Mouse (Mus musculus) liver (tissue): ENCODE results near the gene Cdc27.
"Not testable (repeated sequence)": the region's sequence is repeated elsewhere in the genome, so short reads cannot be mapped to it uniquely, and the experiment has no call there.

Experiments
- DNase-seq: peaks from one replicate; pipeline ENCODE4 v3.0.0-alpha.2; 2020; ENCODE audit warnings: mixed read lengths

The Cdc27 gene

DNA sequence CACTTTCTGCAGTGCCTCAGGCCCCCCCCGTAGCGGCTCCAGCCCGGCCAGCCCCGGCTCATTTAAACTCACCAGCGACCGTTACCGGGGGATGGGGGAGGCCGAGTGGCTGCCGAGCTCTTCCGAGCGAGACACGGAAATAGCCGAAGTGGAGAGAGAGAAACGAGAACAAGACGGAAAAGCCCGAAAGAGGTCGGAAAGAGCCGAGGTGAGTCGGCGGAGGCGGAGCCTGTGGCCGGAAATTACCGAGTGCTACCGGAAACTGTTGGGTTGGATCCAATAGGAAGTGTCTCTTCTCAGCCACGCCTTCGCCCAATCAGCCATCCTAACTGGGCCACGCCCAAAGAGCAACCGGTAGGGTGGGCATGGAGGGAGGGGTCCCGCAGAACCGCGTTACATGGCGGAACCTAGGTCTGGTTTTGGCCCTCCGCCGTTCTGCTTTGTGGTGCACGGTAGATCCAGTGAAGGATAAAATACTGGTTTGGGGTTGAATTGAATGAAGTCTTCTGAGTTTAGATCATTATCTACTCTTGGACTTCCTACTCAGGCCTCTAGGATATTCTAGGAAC lies at the start of gene Cdc27, which contains the start of gene Myl4:
Gene Cdc27 (minus strand): TSS at position 215 of the 569 bp plus-strand sequence.
Gene Myl4 (plus strand): TSS at position 258 of the 569 bp plus-strand sequence.
- DNase-seq, result peak; percentile 98

DNA sequence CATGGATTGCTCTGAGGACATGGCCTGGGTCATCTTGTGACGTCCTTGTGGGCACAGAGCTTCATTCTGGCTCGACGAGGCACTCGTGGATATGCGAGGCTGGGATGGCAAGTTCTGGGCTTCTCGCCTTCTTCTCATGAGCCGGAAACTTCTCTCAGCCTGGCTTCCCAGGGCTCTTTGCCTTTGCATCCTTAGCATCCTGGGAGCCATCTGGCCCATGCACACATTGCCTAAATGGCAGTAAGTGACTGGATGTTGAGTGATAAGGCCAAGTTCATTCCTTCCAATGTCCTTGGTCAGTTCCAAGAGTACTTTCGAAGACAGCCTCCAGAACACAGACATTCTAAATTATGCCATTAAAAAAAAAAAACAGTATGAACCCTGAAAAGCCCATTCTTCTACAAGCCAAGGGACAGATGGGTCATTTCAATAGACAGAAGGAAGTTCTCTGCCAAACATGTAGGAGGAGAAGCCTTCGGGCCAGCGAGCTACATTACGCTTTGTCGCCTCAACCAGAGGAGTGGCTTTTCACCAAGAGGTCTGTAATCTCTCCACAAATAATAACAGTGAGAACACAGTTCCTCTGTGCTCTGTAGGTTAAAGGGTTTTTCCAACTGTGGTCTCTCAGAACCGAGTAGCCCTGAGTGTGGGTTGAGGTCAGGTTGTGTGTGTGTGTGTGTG lies 49.0 kb upstream of the Cdc27 start:
- DNase-seq, result no peak

DNA sequence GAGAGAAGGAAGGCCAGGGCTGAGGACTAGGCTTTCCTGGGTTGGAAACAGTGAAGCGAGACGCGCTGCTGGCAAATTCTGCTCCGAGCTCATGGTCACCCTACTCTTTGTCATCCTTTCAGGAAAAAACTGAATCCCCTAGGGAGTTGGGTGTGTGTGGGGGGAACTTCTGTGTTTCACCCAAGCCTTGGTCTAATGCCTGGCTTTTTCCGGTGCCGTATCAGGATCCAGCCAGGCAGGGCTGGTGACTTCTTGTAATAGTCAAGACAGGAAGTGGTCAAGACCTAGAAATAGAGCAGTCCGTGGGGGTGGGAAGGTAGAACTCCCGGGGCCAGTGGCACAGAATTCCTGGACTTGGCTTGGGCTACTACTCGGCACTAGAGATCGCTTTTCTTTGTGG lies 45.9 kb upstream of the Cdc27 start:
- peak; percentile 26 for DNase-seq

DNA sequence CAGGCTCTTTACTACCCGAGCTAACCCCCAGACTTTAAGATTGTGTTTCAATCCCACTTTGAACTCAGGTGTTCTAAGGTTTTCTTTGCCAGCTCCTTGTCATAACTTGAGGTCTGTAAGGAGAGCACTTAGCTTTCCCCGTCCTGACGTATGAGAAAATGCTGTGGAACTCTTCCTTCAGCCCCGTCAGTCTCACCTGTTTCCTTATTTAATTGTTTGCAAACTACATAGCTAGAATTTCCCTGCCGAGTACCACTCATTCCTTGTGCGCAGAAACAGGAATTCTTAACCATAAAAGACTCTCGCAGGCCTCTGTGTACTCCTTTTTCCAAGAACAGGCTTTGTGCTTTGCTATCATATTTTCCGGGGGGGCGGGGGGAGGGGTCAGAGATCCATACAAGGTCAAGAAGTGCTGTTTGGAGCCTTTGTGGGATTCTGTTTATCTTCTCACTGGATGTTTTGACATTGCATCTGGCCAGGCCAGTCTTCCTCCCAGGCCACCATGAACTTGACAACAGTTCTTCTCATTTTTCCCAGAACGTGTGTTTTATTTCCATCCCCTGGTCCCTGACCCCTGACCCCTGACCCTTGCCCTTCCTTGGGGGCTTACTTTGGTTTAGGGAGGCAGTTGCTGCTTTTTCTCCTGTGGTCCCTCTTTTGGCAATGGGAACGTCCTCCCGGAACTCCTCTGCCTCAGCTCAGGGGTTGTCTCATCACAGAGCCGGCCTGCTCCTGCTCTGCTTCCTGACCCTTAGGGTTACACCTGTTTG lies 41.8 kb upstream of the Cdc27 start:
- no peak for DNase-seq

DNA sequence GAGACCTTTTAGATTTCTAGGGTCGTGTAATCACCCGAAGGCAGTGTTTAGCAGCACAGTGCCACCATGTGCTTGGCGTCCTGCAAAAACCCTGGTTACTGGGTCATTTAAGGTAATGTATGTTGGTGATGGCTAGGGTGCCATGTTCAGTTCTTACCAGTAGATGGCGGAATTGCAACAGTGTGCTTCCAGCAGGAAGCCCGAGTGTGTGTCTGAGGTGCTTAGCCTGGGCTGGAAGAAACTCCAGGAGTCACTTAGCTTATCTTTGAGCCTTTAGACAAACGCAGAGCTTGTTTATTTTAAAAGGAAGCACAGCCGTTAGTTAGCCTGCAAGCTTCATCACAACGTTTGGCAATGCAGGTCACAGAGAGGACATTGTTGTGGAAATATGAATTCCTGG lies 39.7 kb upstream of the Cdc27 start:
- DNase-seq, result peak; percentile 76

DNA sequence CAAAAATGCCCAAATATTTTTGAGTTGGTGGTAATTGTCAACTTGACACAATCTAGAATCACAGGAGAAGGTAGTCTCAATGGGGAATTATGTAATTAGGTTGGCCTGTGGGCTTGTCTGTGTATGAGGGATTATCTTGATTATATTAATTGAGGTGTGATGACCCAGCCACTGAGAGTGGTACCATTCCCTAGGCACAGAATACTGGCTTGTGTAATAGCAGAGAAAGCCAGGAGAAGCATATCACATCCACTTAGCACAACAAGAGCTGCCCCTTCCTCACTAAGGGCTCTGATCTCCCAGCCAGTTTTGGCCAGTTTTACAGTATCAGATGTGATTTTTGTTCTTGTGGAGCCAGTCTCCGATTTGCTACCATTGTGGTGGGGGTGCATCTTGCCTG lies 39.1 kb upstream of the Cdc27 start:
- no peak for DNase-seq

DNA sequence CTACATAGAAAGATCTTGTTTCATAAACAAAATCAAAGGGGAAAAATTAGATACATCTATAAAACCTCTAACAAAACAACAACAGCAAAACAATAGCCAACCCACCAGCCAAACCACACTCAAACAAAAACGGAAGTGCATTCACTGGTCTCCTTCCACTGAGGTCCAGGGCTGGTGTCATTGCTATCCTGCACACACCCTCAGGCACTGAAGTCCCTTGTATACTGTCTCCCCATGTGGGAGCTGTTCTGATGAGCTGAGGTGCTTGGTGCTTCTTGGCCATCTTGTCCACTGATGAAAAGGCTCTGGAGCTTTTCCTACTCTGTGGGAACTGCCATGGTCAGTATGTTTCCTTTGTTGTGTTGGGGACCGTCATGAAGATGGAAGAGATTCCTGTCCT lies 38.1 kb upstream of the Cdc27 start:
- DNase-seq, result no peak

DNA sequence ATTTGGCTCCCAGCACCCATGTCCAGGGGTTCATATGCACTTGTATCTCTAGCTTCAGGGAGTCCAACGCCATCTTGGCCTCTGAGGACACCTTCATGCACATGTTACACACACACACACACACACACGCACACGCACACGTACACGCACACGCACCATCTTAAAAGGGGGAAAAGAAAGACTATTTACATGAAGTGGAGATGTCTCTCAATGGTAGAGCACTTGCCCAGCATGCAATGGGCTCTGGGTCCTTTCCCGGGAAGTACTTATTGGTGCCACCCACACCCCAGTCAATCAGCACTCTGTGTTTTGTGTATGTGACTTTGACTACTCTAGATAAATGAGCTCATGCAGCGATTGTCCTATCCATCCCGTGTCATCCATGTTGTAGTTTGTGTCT lies 37.5 kb upstream of the Cdc27 start:
- DNase-seq, result no peak

DNA sequence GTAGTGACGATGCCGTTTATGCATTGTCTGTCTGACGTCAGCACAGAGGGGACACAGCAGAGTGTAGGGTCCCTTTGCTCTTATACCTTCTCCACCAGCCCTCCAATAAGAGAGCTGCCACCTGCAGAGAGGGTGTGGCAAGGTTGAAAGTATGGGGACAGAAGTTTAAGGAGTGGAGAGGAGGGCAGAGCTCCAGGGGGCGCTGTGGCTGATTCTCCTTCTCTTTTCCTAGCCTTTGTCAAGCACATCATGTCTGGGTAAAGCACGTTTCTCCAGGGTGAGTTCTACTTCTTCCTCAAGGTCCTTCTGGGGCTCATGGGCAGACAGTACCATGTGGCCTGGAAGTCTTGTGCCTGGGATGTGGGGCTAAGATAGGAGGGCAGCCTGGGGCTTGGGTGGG lies 35.1 kb upstream of the Cdc27 start:
- DNase-seq, result no peak

DNA sequence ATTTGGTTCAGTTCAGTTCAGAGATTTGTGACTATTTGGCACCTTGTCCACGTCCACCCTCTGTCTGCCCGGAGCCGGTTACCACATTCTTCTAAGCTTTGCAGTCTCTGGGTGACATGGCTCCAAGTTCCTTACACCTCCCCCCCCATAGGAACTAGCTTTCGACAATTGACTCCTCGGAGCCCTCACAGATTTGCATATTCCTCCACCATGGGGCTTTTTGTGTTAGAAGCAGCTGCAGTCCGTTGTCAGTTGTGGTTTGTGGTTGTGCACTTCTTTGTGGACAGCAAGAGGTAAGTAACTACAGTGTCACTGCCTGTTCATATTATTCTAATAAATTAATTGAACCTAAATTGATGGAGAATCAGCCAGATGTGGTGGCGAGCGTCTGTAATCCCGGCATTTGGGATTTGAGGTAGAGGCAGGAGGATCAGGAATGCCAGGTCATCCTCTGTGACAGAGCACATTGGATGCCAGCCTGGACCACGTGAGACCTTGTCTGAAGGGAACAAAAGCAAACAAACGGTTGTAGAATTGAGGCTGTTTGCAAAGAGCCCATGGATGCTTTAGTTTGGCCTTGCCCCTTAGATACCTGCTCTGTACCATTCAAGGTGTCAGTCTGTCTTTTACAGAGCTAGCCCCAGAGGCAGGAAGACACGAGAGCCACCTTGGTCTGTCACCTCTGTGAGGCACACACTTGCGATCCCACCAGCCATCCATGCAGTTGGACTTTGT lies 32.4 kb upstream of the Cdc27 start:
- no peak for DNase-seq

DNA sequence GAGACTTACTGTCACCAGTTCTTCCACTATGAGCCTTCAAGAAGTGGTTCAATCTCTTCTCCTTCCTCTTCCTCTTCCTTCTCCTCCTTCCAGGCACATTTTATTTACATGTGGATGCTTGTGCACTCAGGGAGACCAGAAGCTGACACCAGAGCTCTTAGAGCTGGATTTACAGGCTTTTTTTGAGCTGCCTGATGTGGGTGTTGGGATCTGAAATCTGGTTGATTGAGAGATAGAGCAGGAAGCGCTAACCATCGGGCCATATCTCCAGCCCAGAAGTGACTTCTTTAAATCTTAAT lies 31.8 kb upstream of the Cdc27 start:
- DNase-seq, result no peak

DNA sequence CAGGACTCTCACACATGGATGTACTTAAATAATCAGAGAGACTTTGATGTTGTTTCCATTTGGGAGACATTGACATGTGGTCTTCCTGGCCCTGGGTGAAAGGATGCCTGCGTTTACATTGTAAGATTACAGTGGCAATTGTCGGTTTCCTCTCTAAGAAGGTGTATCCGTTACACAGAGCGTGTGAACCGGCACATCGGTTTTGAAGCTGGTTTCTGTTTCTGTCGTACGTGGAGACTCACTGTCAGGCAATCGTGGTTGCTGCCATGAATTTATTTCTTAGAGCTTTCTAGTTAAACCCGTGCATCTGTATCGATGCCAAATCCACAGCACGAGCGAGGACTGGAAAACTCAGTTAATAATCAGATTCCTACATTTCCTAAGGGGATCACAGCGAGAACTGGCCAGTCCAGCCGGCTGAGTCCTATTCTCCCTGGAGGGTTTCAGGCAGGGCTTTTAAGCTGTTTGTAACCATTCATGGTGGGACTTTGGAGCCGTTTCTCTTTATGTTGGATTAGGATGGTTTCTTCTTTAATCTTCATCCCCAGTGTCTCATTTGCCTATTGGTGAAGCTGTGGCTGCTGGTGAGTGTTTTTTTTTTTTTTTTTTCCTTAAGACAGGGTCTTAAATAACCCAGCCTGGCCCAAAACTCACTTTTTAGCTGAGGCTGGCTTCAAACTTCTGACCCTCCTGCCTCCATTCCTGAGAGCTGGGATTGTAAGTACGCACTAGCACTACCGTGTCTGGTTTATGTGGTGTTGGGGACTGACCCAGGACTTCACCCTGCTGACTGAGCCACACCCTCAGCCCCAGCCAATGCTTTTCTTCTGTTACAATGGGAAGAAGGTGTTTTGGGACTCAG lies 31.3 kb upstream of the Cdc27 start:
- DNase-seq, result no peak

DNA sequence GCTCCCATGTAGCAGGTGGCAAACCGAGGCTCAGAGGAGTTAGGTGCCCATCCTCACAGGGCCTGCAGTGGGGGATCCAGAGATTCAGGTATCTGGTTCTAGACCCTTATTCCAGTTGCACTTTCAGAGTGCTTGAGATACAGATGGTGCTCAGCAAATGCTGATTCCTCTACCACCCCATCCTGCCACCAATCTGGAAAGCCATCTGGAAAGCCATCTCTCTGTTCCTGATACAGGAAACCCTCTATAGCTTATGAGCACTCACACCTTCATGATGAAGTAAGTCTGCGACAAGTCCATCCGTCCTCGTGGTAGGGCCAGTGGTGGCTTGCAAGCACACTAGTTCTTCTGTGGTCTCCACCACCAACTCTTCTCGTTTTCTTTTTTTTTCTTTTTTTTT lies 30.2 kb upstream of the Cdc27 start:
- DNase-seq, result no peak

DNA sequence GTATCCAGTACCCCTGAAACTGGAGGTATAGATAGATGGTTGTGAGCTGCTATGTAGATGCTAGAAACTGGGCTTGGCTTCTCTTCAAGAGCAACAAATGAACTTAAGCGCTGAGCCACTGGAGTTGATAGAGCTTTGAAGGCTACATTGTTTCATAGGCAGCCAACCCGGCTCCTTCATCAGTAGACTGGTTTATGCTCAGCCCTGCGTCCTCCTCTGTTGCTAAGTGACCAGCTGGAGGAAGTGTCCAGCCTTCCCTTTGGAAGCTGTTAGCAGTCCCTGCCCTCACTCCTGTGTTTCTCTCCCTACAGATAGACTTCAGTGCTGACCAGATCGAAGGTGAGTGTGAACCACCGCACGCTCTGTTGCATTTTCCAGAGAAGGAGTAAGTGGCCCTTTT lies 29.7 kb upstream of the Cdc27 start:
- DNase-seq, result no peak

DNA sequence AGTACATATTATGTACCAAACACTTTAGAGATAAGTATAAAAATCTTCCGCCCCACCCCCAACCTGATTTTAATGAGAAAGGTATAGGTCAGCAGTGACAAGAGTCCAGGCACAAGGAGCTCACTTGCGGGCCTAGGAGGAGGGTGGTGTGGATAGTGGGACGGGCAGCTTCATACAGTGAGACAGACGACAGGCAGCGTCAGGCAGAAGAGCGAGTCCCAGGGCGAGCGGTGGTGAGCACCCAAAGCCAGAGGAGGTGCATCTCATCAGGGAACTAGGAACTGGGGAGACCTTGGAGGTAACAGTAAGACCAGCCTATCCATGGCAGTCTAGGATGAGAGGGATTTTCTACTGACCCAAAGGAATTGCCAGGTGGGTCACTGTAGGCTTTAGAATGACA lies 29.2 kb upstream of the Cdc27 start:
- no peak for DNase-seq

DNA sequence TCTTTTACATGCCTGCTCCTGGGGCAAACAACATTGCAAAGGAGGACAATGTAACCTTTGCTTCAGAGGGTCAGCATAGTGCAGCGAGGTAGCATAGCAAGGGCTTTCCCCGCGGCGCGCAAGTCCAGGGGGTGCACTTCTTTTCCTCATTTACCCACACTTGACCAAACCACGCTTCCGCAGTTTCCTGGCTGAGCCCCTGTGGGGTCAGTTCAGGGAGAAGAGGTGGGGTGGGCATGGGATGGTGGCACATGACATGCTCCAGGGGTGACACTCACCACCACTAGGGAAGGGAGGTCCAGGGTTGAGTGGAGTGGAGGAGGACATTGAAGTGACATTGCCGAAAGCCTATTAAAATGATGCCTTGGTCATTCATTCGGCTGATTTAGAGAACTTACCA lies 28.7 kb upstream of the Cdc27 start:
- DNase-seq, result no peak

DNA sequence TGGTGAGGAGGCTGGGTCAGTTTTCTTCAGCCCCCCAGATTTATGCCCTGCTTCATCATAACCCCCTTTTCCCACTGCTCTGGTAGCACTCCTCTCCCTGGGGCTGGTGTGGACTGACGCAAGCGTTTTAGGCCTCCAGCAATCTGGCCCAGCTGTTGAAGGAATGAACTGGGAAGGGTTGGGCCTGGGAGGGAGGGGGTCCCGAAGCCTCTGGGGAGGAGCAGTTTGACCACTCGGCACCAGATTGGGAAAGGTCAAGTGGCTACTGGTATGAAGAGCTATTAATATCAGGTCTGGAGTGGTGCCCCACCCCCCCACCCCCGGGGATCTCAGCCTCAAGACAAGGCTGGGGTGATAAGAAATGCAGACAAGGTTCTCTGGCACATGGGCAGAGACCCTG lies 27.7 kb upstream of the Cdc27 start:
- DNase-seq, result no peak

DNA sequence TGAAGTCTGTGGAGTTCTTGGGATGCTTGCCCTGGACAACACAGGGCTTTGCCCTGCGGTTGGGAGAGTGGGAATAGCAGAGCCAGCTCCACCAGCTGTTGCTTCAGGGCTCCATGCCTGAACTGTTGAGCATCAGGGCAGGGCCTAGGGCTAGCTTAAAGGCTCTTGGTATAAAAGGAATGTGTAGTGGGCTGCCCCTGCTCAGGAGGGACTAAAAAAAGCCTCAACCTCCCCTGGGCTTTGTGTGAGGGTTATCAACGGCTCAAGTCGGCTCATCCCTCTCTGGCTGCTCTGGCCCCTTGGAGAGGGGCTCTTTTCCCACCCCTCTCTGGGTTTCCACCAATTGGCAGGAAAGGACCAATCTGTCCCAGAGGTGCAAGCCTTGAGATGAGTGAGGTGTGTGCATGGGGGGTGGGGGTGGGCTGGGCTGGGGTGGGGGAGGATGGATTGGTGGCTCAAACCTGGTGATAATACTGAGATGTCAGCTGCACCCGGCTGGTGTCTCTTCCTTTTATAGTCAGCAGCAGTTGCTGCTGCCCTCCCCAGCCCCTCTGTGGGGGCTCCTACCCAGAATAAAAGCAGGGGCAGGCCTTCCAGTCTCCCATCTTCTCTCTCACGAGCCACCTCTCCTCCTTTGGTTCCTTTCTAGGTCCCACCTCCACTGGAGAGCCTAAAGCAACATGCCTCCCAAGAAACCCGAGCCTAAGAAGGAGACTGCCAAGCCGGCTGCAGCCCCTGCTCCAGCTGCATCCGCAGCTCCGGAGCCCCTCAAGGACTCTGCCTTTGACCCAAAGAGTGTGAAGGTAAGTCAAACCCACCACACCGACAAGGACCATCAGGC lies 26.6 kb upstream of the Cdc27 start:
- no peak for DNase-seq

DNA sequence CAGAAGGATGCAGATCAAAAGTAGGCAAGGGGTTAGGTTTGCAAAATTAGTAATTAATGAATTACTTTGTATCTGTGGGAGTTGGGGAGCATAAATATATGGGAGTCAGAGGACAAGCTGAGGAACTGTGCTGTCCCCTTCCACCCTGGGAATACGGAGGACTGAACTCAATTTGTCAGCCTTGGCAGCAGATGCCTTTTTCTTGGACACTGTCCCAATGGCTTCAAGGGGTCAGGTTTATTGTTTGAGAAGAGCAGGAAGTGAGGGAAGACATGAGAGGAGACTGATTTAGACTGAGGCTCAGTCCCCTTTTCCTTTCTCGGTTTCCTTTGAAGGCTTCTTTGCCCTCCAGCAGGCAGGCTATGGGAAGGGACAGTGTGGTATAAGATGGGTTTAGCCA lies 22.1 kb upstream of the Cdc27 start:
- no peak for DNase-seq

DNA sequence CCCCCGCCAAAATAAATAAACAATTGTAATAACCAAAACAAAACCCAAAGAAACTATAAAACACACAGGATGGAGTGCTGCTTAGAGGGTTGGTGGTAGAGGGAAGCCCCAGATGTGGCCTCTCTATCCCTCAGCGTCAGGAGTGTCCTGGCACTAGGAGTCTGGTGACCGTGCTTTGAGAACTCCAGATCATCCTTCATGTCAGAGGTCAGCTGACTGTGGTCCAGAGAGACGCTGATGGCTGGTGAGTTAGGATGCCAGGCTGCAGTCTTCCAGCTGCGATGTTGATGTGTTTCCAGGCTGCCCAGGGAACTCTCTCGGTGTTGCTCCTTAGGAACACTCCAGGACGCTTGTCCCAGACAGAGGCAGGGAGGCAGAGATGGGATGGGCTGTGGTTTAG lies 21.7 kb upstream of the Cdc27 start:
- no peak for DNase-seq

DNA sequence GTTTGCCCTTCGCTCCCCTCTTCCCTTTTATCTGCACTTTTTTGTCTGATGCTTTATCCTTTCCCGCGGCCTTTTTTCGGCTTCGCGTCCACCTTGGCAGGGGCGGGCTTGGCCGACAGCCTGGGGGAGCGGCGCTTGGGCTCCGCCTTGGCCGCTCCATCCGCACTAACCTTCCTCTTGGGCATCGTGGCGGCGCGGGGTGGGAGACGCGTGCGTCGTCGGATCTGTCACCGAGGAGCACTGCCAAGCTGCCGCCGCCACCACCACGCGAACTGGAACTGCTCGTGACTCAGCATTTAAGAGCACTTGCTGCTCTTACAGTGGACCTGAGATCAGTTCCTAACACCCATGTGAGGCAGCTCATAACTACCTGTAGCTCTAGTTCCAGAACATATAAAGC lies 21.0 kb upstream of the Cdc27 start:
- DNase-seq, result peak; percentile 75

DNA sequence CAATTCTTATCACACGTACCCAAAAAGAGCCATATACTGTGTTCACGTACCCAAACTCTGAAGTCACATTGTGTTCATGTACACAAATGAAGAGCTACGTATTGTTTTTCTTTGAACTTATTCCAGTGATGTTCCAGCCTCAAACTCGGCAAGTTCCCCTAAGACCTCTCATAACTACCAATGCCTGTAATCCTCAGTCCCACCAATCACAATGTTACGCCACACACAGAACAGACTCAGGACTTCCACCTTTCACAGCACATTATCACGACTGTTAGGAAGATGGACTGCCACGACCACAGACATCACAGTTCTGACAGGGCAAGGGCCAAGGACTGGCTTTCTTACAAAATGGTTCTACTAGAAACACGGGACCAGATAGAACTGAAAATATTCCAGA lies 20.1 kb upstream of the Cdc27 start:
- DNase-seq, result not testable (repeated sequence)
